Mouse (Mus musculus) effector memory CD4-positive, alpha-beta T cell, adult 7 months (primary cell): ENCODE data around the gene Gpr61. TPM values are rescaled to one million over a fixed set of nuclear protein-coding genes. Genes with fewer than 3 reads are reported as not detected.

ENCODE experiments used
- polyA plus RNA-seq: library from polyadenylated mRNA; unstranded; fragments of 100-300 nt; shearing (Covaris generic); gene quantifications from one replicate; pipeline ENCODE4 v1.2.1, GENCODE M21; 2017

Gpr61 gene
- polyA plus RNA-seq: not detected

DNA sequence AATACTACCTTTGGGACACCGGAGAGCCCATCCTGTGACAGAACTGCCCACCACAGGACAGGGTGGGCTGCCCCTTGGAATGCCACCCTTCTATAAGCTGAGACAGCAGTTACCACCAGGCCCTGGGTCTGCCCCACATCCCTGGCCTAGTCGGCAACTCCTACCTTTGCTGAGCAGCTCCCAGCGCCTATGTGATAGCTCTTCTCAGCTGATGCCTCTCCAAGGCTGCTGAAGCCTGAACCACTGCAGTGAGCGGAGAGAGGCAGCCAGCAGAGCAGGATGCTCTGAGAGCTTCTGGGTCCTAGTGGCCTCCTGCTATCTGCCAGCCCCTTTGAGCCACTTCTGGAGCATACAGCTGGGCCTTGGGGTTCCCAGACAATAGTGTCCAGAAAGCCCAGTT is at the start of gene Gpr61:
Gene Gpr61 (minus strand): TSS at position 227 of the 400 bp plus-strand sequence.

DNA sequence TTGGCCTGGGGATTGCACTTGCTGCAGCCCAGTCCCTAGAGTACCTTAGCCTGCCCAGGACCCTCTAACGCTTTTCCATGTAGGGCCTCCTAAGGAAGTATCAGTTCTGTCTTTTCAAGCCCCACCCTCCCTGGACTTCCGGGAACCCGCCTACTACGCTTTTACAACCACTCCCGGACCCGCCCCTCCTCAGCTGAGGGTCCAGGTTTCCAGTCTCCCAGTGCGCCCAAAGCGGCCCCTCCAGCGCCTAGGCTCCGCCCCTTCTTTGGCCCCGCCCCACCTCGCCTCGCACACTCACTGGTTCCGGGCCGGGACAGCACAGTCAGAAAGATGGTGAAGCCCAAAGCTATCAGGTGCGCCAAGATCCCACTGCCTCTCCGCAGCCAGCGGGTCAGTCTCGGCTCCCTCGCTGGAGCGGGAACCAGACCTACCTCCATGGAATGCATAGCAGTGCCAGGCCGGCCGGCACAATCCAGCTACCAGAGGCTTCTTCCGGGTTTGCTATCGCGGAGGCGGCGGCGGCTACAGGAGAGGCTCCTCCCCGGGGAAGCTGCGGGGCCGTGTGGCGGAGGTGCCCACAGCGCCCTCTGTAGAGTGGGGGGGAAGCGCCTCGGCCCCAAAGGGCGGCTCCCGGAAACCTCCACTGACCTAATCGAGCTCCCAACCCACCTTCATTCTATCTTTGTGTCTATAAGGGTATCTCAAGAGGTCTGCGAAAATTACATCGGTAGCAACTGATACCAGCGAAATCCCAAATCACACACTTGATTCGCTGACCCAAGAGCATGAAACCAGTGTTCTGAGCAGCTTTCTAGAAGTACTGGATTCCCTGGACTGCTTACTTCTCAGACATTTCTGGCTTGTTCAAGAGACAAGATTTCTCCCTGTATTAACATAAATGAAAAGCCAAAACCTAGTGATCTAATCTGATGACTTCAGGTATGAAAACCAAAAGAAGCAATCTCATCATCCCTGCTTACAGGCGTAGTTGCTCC is 45.9 kb upstream of the Gpr61 start, which contains the start of gene Cyb561d1:
Gene Cyb561d1 (minus strand): TSS at position 884 of the 995 bp plus-strand sequence.

DNA sequence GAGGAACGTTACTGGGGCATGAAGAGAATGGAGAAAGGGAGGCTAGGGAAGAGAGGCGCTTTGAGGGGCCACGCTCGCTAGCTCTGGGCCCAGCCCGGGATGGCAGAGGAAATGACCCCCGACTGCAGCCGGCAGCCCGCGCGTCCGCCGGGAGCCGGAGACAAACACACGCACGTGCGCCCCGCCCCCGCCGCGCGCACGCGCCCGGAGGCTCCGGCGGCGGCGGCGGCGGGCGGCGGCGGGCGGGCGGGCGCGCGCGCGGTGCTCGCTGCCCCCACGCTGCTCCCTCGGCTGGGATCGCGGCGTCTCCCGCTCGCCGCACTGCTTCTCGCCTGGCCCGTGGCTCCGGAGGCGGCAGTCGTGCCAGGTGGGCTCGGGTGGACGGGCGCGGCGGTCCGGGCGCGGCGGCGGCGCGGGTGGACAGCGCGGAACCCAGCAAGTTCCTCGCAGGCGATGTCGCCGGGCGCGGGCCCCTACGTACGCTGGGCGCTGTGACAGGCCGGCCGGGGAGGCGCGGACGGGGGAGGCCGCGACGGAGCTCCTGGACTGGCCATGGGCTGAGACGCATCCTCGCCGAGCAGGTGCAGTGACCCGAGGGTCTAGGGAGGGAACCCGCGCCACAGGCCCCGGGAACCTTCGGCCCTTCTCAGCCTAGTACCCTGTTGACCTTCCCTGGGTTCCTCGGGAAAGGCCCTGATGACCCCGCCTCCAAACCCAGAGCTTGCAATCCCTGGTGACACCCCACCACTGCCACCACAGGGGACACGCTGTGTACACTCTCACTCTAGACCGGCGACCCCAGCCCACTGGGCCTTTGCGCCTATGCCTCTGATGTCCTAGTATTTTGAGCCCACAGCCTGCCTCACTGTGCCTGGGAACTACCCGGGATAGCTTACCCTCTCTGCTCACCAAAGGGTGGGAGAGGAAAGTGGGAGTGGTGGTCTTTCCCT is 31.7 kb upstream of the Gpr61 start, which contains the start of gene Amigo1:
Gene Amigo1 (plus strand): TSS at position 238 of the 950 bp plus-strand sequence.

DNA sequence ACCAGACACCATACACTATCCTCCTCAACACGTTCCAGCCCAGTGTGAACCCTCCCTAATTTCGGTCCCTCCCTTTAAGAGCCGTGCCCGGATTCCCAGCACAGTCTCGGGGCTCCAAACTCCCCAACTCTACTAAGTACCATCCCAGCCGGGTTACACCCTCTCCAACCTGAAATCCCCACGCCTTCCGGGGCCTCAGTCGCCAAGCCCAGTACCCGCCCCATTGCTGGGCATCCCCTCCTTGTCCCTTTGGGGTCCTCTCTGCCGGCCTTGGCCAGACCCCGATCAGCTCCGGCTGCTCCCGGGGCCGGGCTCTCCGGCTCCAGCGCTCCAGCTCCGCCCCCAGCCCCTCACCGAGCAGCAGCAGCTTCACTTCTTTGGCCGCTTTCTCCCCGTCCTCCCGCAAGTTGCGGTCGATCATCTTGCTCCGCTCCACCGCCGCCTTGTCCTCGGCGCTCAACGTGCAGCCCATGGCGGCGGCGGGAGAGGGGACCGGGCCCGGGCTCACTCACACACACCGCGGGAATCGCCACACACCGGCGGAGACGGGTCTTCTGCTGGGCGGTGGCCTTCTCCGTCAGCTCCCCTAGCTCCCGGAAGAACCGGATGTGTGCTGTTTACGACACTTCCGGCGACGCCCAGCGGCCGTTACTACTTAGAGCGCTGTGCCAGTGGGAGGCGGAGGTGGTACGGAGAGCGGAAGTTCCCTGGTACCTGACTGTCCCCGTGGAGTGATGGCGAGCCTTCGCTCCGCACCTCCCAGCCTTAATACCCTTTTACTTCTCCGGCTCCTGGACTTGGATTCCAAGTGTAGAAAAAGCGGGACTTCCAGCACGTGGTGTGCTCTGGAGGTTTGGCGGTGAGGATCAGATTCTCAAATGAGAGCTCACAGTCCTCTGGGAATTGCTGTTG is 8.9 kb downstream of the Gpr61 start, which contains the start of gene Gnai3:
Gene Gnai3 (minus strand): TSS at position 613 of the 912 bp plus-strand sequence.

Other genes starting within 250 kb of the Gpr61 start
- gene Gstm7, start 223.1 kb downstream of the Gpr61 start, polyA plus RNA-seq: not detected
- 0.67 TPM for gene Gstm6, start 211.1 kb downstream of the Gpr61 start, polyA plus RNA-seq
- gene Gstm3, start 185.6 kb downstream of the Gpr61 start, polyA plus RNA-seq: not detected
- not detected for gene Gstm2, start 168.4 kb downstream of the Gpr61 start, polyA plus RNA-seq
- gene Gstm1, start 136.9 kb downstream of the Gpr61 start, polyA plus RNA-seq: 0.67 TPM
- 3.4 TPM for gene Gstm4, start 110.0 kb downstream of the Gpr61 start, polyA plus RNA-seq
- 23.5 TPM for gene Ampd2, start 68.2 kb downstream of the Gpr61 start, polyA plus RNA-seq
- not detected for gene Gnat2, start 62.1 kb downstream of the Gpr61 start, polyA plus RNA-seq
- gene Gnai3, start 8.7 kb downstream of the Gpr61 start, polyA plus RNA-seq: 175 TPM
- 1.4 TPM for gene Amigo1, start 31.5 kb upstream of the Gpr61 start, polyA plus RNA-seq
- 14.3 TPM for gene Cyb561d1, start 46.3 kb upstream of the Gpr61 start, polyA plus RNA-seq
- 14.2 TPM for gene Atxn7l2, start 56.1 kb upstream of the Gpr61 start, polyA plus RNA-seq
- gene Sypl2, start 71.8 kb upstream of the Gpr61 start, polyA plus RNA-seq: not detected
- gene Psma5, start 102.0 kb upstream of the Gpr61 start, polyA plus RNA-seq: 59.2 TPM
- 0.09 TPM for gene Sort1, start 129.2 kb upstream of the Gpr61 start, polyA plus RNA-seq
- not detected for gene Mybphl, start 210.0 kb upstream of the Gpr61 start, polyA plus RNA-seq
- 1.9 TPM for gene Psrc1, start 229.0 kb upstream of the Gpr61 start, polyA plus RNA-seq